Mouse (Mus musculus) kidney, adult 11 months (tissue): ENCODE data around the gene Tysnd1.

ENCODE experiments used
- DNase-seq: peaks from one replicate; pipeline ENCODE4 v3.0.0; 2022

Gene Tysnd1

GRCm38 (mm10) chr10:61694870-61695670 lies at the start of gene Tysnd1:
Tysnd1 (plus strand) TSS chr10:61695514.
- DNase-seq: peak; percentile 97

GRCm38 (mm10) chr10:61646557-61646956 lies 48.8 kb upstream of the Tysnd1 start:
- no peak for DNase-seq

GRCm38 (mm10) chr10:61647790-61648736 lies 47.3 kb upstream of the Tysnd1 start, which contains the start of gene Ppa1:
Ppa1 (plus strand) TSS chr10:61648552.
- peak; percentile 83 for DNase-seq

- DNase-seq: peak; percentile 16
These were observed 46.3 kb upstream of the Tysnd1 start for GRCm38 (mm10) chr10:61648737-61649645.

- DNase-seq: no peak
These were observed 41.2 kb upstream of the Tysnd1 start for GRCm38 (mm10) chr10:61654105-61654504.

- DNase-seq: no peak
These were observed 40.6 kb upstream of the Tysnd1 start for GRCm38 (mm10) chr10:61654691-61655090.

- no peak for DNase-seq
These were observed 40.1 kb upstream of the Tysnd1 start for GRCm38 (mm10) chr10:61655188-61655587.

- DNase-seq: peak; percentile 51
These were observed 38.1 kb upstream of the Tysnd1 start for GRCm38 (mm10) chr10:61656928-61657882.

GRCm38 (mm10) chr10:61657985-61658384 lies 37.3 kb upstream of the Tysnd1 start:
- DNase-seq: no peak

GRCm38 (mm10) chr10:61661887-61662286 lies 33.4 kb upstream of the Tysnd1 start:
- no peak for DNase-seq

GRCm38 (mm10) chr10:61662391-61662988 lies 32.8 kb upstream of the Tysnd1 start:
- no peak for DNase-seq

GRCm38 (mm10) chr10:61665111-61665510 lies 30.2 kb upstream of the Tysnd1 start:
- DNase-seq: no peak

GRCm38 (mm10) chr10:61665651-61666050 lies 29.7 kb upstream of the Tysnd1 start:
- DNase-seq: no peak

GRCm38 (mm10) chr10:61669289-61669688 lies 26.0 kb upstream of the Tysnd1 start:
- no peak for DNase-seq

GRCm38 (mm10) chr10:61669896-61670295 lies 25.4 kb upstream of the Tysnd1 start:
- DNase-seq: no peak

GRCm38 (mm10) chr10:61670758-61671157 lies 24.6 kb upstream of the Tysnd1 start:
- no peak for DNase-seq

GRCm38 (mm10) chr10:61675935-61676334 lies 19.4 kb upstream of the Tysnd1 start:
- DNase-seq: no peak

- no peak for DNase-seq
These were observed 15.8 kb upstream of the Tysnd1 start for GRCm38 (mm10) chr10:61679545-61679944.

GRCm38 (mm10) chr10:61680015-61680913 lies 15.1 kb upstream of the Tysnd1 start, which contains the start of gene Sar1a:
Sar1a (plus strand) TSS chr10:61680299.
- peak; percentile 97 for DNase-seq

GRCm38 (mm10) chr10:61689405-61689804 lies 5.9 kb upstream of the Tysnd1 start:
- DNase-seq: no peak
